Mouse (Mus musculus): Measurements from ENCODE around the gene Vmn2r30. TPM values are rescaled to one million over a fixed set of nuclear protein-coding genes. Genes with fewer than 3 reads are reported as not detected.
A peak's percentile ranks its signal among the peaks of the same experiment; 100 is the strongest.
"Not testable (repeated sequence)": the region's sequence is repeated elsewhere in the genome, so short reads cannot be mapped to it uniquely, and the experiment has no call there.

Gene Vmn2r30
- polyA plus RNA-seq (2014; fragmentation: Nextera tagmentation; extraction: Ambion mirVana) = not detected in 2 replicates

- not testable (repeated sequence) for ATAC-seq (ENCODE audit: low FRiP score, low TSS enrichment); H3K9ac ChIP-seq (ENCODE audit: low read depth, low read length); H3K27me3 ChIP-seq (ENCODE audit: control insufficient read depth, insufficient read depth, low read length); H3K27ac ChIP-seq (ENCODE audit: low read depth, low read length); H3K4me1 ChIP-seq (ENCODE audit: control insufficient read depth, insufficient read depth, low read length); H3K4me3 ChIP-seq (ENCODE audit: low read length); H3K9me3 ChIP-seq (ENCODE audit: control insufficient read depth, low read length); H3K36me3 ChIP-seq (ENCODE audit: control insufficient read depth, insufficient read depth, low read length); H3K4me2 ChIP-seq (replicated peaks; ENCODE audit: low read depth, low read length)
- WGBS = no CpG with 5 or more reads among the region's 1 CpGs
Observed at GRCm38 (mm10) chr7:7337509-7337908, at the start of gene Vmn2r30. Gene Vmn2r30 (minus strand): TSS chr7:7337609.

GRCm38 (mm10) chr7:7374431-7374830 is 37.0 kb upstream of the Vmn2r30 start, which contains the start of gene Gm45783:
Gene Gm45783 (minus strand): TSS chr7:7374573.
- 45% methylated on average over 12 of the region's 12 CpGs for WGBS

GRCm38 (mm10) chr7:7295595-7295994 is 41.8 kb downstream of the Vmn2r30 start:
- no peak overlapping the region for H3K4me3 ChIP-seq (ENCODE audit: low read length)
- no peaks in the 10 kb centered on the region for H3K4me1 ChIP-seq (ENCODE audit: control insufficient read depth, insufficient read depth, low read length)
- WGBS = 85% methylated on average over 16 of the region's 16 CpGs
- peaks cover 3% of the 10 kb centered on the region; the same call in 1 of the 2 replicates for H3K9me3 ChIP-seq (ENCODE audit: control insufficient read depth, low read length)
- H3K9ac ChIP-seq (ENCODE audit: low read depth, low read length) = no peak overlapping the region
- H3K36me3 ChIP-seq (ENCODE audit: control insufficient read depth, insufficient read depth, low read length) = peaks cover 37% of the 10 kb centered on the region
- H3K4me2 ChIP-seq (replicated peaks; ENCODE audit: low read depth, low read length) = no peak overlapping the region
- no peak overlapping the region for H3K27ac ChIP-seq (ENCODE audit: low read depth, low read length)
- no peak for ATAC-seq (ENCODE audit: low FRiP score, low TSS enrichment)
- H3K27me3 ChIP-seq (ENCODE audit: control insufficient read depth, insufficient read depth, low read length) = no peaks in the 10 kb centered on the region

More at GRCm38 (mm10) chr7:7374431-7374830, 37.0 kb upstream of the Vmn2r30 start, which contains the start of gene Gm45783:
- not testable (repeated sequence) for H3K27ac ChIP-seq (ENCODE audit: low read depth, low read length); H3K9me3 ChIP-seq (ENCODE audit: control insufficient read depth, low read length); H3K4me1 ChIP-seq (ENCODE audit: control insufficient read depth, insufficient read depth, low read length); H3K27me3 ChIP-seq (ENCODE audit: control insufficient read depth, insufficient read depth, low read length); H3K9ac ChIP-seq (ENCODE audit: low read depth, low read length); H3K4me3 ChIP-seq (ENCODE audit: low read length); ATAC-seq (ENCODE audit: low FRiP score, low TSS enrichment); H3K4me2 ChIP-seq (replicated peaks; ENCODE audit: low read depth, low read length); H3K36me3 ChIP-seq (ENCODE audit: control insufficient read depth, insufficient read depth, low read length)

- Histone ChIP-seq H3K36me3 (ENCODE audit: control insufficient read depth, insufficient read depth, low read length) (peaks cover 15% of the 10 kb centered on the region; the same call in 1 of the 2 replicates), H3K9ac (ENCODE audit: low read depth, low read length) (no peak overlapping the region), H3K27me3 (ENCODE audit: control insufficient read depth, insufficient read depth, low read length) (no peaks in the 10 kb centered on the region), H3K9me3 (ENCODE audit: control insufficient read depth, low read length) (peaks cover 4% of the 10 kb centered on the region), H3K27ac (ENCODE audit: low read depth, low read length) (no peak overlapping the region), H3K4me3 (ENCODE audit: low read length) (no peak overlapping the region), H3K4me1 (ENCODE audit: control insufficient read depth, insufficient read depth, low read length) (no peaks in the 10 kb centered on the region), H3K4me2 (replicated peaks; ENCODE audit: low read depth, low read length) (no peak overlapping the region)
- WGBS = 43% methylated on average over 1 of the region's 1 CpGs
- ATAC-seq (ENCODE audit: low FRiP score, low TSS enrichment) = no peak
Observed at GRCm38 (mm10) chr7:7281383-7281782, 56.0 kb downstream of the Vmn2r30 start.

GRCm38 (mm10) chr7:7277966-7278567 is 59.3 kb downstream of the Vmn2r30 start, which contains the start of gene Gm45844:
Gene Gm45844 (minus strand): TSS chr7:7278289.
- peak within 1 kb of the TSS; percentile 9; the same call in 1 of the 2 replicates for H3K9ac ChIP-seq (ENCODE audit: low read depth, low read length)
- not testable (repeated sequence) for H3K27ac ChIP-seq (ENCODE audit: low read depth, low read length)
- 34% methylated on average over 45 of the region's 45 CpGs for WGBS

GRCm38 (mm10) chr7:7277556-7277955 is 59.9 kb downstream of the Vmn2r30 start:
- H3K4me2 ChIP-seq (replicated peaks; ENCODE audit: low read depth, low read length) = peak overlapping the region; percentile 6; the same call in 1 of the 2 replicates
- H3K27ac ChIP-seq (ENCODE audit: low read depth, low read length); H3K27me3 ChIP-seq (ENCODE audit: control insufficient read depth, insufficient read depth, low read length); H3K9me3 ChIP-seq (ENCODE audit: control insufficient read depth, low read length); H3K4me1 ChIP-seq (ENCODE audit: control insufficient read depth, insufficient read depth, low read length); H3K36me3 ChIP-seq (ENCODE audit: control insufficient read depth, insufficient read depth, low read length): not testable (repeated sequence)
- peak overlapping the region; percentile 9; the same call in 1 of the 2 replicates for H3K9ac ChIP-seq (ENCODE audit: low read depth, low read length)
- 51% methylated on average over 24 of the region's 24 CpGs for WGBS
- H3K4me3 ChIP-seq (ENCODE audit: low read length) = peak overlapping the region; percentile 32
- peak; percentile 84; the same call in 1 of the 2 replicates for ATAC-seq (ENCODE audit: low FRiP score, low TSS enrichment)

More at GRCm38 (mm10) chr7:7277966-7278567, 59.3 kb downstream of the Vmn2r30 start, which contains the start of gene Gm45844:
- H3K27me3 ChIP-seq (ENCODE audit: control insufficient read depth, insufficient read depth, low read length); H3K4me1 ChIP-seq (ENCODE audit: control insufficient read depth, insufficient read depth, low read length); H3K36me3 ChIP-seq (ENCODE audit: control insufficient read depth, insufficient read depth, low read length); H3K9me3 ChIP-seq (ENCODE audit: control insufficient read depth, low read length): not testable (repeated sequence)
- Histone ChIP-seq H3K4me3 (ENCODE audit: low read length) (peak within 1 kb of the TSS; percentile 32), H3K4me2 (replicated peaks; ENCODE audit: low read depth, low read length) (peak within 1 kb of the TSS; percentile 6; the same call in 1 of the 2 replicates)
- ATAC-seq (ENCODE audit: low FRiP score, low TSS enrichment) = peak; percentile 99

Small RNAs within 50 kb of the gene (microRNA-seq; reads per million reads assigned to microRNA genes)
- not detected for gene Mir5620

Other genes starting within 250 kb of the Vmn2r30 start
- gene Zfp954, start 216.1 kb downstream of the Vmn2r30 start, polyA plus RNA-seq (2014; fragmentation: Nextera tagmentation; extraction: Ambion mirVana) = 11.1 and 12.2 TPM in 2 replicates
- gene Zfp773, start 200.9 kb downstream of the Vmn2r30 start, polyA plus RNA-seq (2014; fragmentation: Nextera tagmentation; extraction: Ambion mirVana) = 0.83 and 2.4 TPM in 2 replicates
- 2.2 and 3.5 TPM in 2 replicates for gene Zfp418, start 166.3 kb downstream of the Vmn2r30 start, polyA plus RNA-seq (2014; fragmentation: Nextera tagmentation; extraction: Ambion mirVana)
- gene Zfp772, start 127.6 kb downstream of the Vmn2r30 start, polyA plus RNA-seq (2014; fragmentation: Nextera tagmentation; extraction: Ambion mirVana) = 6.9 and 9.2 TPM in 2 replicates
- gene Vmn2r29, start 90.3 kb downstream of the Vmn2r30 start, polyA plus RNA-seq (2014; fragmentation: Nextera tagmentation; extraction: Ambion mirVana) = 0.14 and 0.20 TPM in 2 replicates
- gene Gm45844, start 59.3 kb downstream of the Vmn2r30 start, polyA plus RNA-seq (2014; fragmentation: Nextera tagmentation; extraction: Ambion mirVana) = 3.8 and 5.6 TPM in 2 replicates
- 25.6 and 39.0 TPM in 2 replicates for gene Clcn4, start 36.8 kb downstream of the Vmn2r30 start, polyA plus RNA-seq (2014; fragmentation: Nextera tagmentation; extraction: Ambion mirVana)
- gene Gm45783, start 37.0 kb upstream of the Vmn2r30 start, polyA plus RNA-seq (2014; fragmentation: Nextera tagmentation; extraction: Ambion mirVana) = not detected in 2 replicates
- gene Vmn2r31, start 62.1 kb upstream of the Vmn2r30 start, polyA plus RNA-seq (2014; fragmentation: Nextera tagmentation; extraction: Ambion mirVana) = not detected in 2 replicates
- not detected in 2 replicates for gene Vmn2r32, start 142.4 kb upstream of the Vmn2r30 start, polyA plus RNA-seq (2014; fragmentation: Nextera tagmentation; extraction: Ambion mirVana)
- 0.09 TPM in 1 of 2 replicates, not detected in the other for gene Vmn2r33, start 229.2 kb upstream of the Vmn2r30 start, polyA plus RNA-seq (2014; fragmentation: Nextera tagmentation; extraction: Ambion mirVana)